Mouse (Mus musculus) embryo, embryonic 11 days (tissue): ENCODE measurements around the gene Apba3.
A peak's percentile ranks its signal among the peaks of the same experiment; 100 is the strongest.

Source experiments
- DNase-seq: peaks from one replicate; pipeline ENCODE4 v3.0.0-alpha.2; 2015

Apba3 gene

DNA sequence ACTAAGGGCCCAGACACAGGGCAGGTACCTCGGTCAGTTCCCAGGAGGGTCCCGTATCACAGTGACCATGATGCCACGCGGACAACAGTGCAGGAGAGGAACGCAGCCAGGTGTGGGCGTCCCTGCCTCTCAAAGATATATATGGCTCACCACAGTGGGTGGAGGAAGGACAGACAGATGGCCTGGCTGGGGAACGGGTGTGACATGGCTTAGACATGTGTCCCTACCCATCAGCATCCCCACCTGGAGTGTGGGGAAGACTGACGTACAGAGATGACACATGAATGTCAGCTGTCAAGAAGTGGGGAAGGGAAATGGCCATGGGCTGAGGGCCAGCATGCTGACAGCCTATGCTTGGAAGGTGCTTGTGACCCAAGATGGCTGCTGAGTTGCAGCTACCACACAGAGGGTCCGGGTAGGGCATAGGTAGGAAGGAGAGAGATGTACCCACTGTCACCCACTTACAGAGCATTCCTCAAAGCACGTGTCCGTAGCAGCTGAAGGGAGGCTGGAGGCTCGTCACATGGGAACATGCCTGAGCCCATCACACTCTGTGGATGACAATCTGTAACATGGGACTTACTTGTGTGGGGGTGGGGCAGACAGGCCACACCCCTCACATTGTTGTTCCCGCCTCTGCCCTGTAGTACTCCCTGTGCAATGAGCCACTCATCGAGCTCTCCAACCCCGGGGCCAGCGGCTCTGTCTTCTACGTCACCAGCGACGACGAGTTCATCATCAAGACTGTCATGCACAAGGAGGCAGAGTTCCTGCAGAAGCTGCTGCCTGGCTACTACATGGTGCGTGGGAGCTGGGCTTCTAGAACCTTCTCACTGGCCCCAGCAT lies 40.3 kb downstream of the Apba3 start:
- DNase-seq: no peak

DNA sequence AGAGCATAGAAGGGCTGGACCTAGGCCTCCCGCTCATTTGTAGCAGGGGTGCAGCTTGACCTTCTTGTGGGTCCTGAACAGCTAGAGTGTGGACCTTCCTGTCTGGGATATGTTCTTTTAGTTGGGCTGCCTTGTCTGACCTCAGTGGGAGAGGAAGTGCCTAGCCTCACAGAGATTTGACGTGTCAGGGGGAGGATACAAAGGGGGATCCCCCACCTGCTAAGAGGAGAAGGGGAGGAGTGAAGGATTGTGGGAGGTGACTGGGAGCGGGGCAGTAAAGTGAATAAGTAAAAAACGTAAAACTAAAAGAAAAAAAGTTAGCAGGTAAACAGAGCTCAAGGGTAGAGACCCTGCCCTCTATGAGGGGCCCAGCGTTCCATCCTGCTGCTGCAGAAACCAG lies 42.8 kb downstream of the Apba3 start:
- DNase-seq: no peak

DNA sequence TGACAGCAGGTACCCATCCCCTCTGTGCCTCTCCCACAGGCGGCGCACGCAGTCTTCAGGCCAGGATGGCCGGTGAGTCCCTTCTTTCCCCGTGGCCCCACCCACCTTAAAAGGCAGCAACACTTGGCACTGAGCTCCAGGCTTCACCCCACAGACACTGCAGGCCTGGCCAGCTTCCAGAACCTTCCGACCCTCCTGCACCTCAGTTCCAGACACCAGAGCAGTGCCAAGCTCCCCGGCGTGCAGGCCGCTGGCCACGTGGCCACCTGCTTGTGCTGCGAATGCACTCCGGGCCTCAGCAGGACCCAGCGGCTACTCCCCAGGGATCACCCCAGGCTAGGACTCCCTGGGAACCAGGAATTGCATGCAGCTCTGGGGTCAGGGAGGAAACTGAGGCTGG lies 46.8 kb downstream of the Apba3 start:
- DNase-seq: no peak

DNA sequence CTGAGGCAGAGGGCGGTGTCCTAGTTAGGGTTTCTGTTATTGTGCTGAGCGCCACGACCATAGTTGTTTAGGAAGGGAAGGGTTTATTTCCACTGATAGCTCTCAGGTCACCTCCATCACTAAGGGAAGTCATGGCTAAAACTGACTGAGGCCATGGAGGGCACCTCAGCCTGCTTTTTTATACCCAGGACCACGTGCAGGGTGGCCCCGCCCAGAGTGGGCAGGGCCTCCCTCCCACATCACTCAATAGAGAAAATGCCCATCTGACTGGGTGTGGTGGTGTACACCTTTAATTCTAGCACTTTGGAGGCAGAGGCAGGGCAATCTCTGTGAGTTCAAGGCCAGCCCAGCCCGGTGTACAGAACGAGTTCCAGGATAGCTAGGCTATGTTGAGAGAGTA lies 47.4 kb downstream of the Apba3 start:
- no peak for DNase-seq

DNA sequence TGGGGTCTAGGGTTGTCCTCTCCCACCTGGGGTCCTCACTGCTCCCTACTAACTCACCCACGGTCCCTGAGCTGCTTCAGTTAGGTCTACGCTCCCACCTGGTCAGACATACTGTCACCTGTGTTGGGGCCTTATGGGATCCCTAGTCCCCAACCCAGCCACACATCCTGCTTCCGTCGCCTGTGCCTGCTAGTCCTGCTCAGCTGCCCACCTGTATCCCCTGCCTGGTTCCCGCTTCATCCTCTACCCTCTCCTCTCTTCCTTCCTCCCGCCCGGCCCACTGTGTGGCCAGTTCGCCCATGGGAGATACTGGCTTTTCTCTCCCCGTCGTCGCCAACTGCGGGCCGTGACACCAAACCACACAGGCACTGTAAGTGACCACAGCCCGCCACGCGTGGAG lies 48.8 kb downstream of the Apba3 start:
- no peak for DNase-seq

DNA sequence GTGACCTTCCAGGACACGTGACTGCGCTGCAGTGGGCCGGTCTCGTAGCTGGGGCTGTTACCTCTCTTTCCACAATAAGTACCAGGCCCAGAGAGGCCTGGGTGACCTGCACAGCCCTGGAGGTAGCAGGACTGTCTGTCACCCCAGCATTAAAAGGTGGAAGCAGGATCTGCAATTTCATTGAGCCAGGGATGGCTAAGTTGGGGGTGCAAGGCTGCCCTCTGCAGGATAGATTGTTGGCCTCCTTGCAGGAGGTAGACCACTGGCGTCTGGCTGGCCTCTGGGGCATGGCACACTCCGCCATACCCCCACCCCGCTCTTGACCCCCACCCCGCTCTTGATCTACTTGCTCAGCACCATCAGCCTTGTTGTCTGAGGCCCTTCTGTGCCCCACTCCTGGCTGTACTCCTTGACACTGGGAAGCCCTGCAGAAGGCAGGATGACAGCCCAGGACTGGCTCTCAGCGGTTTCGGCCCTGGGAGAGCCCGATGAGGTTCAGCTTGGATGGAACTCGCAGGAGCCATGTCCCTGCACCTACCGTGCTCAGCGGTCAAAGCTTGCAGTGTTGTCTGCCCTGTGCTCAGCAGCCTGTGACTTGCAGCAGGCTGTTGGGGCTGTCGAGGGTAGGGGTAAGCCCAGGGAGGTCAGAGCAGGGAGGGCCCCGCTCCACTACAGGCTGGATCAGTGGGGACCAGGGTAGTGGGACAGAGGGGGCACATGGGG lies 49.7 kb downstream of the Apba3 start:
- DNase-seq: peak; percentile 55

DNA sequence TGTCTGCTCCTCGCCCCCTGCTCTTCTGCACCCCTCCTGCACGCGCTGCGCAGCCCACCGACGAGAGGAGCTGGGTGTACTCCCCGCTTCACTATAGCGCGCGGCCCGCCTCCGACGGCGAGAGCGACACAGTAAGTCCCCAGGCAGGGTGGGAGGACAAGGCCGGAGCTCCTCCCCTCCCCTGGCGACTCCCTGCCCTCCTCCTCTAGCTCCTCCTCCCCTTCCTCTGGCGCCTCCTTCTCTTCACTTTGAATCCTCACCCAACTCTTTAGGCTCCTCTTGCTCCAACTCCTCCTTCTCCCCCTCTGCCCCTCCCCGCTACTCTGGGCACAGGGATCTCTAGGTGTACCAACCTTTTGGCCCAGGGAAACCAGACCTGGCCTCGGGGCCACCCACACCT lies 50.5 kb downstream of the Apba3 start:
- DNase-seq: peak; percentile 65

DNA sequence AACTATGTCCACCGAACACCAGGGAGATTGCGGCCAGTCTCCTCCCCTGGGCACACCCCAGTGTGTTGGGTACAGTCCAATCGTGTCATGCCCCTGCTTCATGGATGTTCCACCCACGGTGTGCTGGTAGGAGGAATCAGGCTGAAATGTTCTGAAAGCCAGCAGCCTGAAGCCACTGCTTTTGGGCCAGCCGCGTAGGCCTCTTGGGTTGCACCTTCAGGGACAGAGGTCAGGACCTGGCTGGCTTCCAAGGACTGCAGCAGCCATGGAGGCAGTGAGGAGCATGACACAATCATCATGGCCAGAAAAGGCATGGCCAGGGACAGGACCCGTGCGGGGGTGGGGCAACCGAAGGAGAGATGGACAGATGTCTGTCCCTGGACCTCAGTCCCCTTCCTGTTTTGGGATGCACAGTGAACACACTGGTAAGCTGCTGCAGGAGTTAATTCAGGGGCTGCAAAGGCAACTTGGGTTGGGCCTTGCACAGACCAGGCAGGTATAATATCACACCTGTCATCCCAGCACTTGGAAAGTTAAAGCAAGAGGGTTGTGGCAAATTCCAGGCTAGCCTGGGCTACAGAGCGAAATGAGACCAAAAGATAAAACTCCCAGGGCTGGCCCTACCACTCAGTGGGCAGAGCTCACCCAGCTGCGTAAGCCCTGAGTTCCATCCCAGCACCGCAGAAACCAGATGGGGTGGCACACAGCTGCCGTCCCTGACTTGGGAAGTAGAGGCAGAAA lies 52.0 kb downstream of the Apba3 start:
- no peak for DNase-seq

DNA sequence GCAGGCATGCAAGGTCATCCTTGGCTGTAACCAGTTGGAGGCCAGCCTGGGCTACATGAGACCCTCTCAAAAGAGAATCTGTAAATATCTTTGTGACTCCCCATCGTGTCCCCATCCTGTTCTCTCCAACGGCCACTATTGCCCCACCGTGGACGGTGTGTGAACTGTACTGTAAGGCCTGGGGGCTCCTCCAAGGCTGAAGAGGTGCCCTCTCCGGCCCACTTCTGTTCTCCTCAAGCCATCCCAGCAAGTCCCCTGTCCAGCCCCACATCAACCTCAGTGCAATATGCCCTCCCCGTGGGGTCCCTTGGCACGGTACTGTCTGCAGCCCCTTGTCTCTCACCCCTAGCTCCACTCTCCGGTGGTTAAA lies 52.6 kb downstream of the Apba3 start:
- DNase-seq: no peak

DNA sequence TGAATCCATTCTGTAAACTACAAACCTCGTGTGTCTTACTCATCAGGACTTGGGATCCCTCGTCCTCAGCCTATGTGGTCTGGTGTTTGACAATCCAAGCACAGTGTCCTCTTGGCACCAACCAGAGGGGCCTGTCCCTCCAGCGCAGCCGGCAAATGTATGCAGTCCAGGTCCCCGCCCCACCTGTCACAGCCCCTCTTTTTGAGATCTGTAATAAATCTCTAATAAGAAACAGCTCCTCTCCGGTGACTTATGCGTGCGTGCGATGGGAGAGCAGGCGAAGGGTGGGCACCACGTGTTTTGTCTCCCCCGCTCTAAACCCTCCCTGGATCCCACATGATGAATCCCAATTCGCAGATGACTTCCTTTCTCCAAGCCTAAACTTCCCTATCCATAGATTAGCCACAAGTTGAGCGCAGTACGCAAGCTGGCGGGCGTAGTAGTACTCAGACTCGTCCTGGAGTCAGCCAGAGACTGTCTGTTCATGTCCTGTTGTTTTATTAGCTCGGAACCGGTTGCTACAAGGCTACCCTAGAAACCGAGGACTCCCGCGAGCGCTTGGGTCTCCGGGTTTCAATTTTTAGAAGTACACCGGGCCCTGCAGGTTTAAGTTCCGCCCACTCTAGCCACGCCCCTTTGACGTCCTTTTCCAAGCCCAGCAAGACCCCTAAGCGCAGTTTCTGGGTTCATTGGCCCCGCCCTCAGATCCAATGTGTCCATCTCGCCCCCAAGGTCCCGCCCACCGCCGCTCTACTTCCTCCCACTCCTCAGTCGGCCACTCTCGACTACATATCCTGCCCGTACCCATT lies 53.2 kb downstream of the Apba3 start:
- DNase-seq: peak; percentile 99

DNA sequence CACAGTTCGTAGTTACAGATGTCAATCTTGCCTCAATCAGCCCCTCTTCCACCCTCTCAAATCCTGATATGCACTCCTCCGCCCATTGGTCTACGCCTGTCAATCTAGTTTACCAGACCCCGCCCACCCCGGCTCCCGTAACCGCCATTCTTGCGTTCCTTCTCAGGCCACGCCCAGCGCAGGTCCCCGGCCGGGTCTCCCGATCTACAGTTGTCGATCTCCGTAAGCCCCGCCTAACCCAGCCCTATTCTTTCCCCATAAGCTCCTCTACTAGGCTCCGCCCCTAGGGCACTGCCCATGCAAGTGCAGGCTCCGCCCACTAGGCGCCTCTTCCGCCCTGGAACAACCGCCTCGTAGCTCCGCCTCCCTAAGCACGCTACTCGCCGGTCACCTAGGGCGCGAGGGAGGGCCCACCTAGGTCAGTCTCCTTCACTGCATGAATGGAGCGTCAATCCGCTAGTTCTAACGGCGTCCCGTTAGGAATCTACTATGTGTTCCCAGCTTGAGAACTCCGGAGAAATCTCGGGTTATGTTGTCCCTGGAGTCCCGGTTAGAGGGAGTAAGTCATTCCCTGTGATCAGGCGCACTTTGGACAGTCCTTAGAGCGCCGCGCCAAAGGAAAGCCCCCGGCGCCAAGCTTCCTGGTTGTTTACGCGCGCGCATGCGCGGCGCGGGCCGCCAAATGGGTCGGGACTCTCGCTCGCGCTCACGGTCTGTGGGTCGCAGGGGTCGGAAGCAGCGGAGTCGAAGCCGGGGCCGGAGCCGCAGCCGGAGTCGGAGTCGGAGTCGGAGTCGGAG lies 54.0 kb downstream of the Apba3 start, which contains the start of gene Cactin:
Gene Cactin, plus strand, starts transcription at position 554 of the 798 bp plus-strand sequence.
- DNase-seq: peak; percentile 100

DNA sequence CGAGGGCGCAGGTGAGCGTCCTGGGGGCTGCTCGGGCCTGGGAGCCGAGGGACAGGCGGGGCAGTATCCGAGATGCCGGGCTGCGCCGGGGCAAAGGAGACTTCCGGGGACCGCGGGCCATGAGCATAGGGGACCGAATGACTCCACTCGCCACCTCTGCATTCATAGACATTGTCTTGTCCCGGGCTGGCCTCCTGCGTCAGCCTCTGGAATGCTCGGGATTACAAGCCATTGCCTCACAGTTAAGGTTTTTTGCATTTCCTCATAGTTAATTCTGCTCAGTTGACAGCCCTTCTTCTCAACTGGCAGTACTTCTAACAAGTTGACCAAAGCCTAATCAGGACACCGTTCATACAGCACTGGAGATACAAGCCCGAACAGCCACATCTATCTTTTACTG lies 54.7 kb downstream of the Apba3 start:
- no peak for DNase-seq

DNA sequence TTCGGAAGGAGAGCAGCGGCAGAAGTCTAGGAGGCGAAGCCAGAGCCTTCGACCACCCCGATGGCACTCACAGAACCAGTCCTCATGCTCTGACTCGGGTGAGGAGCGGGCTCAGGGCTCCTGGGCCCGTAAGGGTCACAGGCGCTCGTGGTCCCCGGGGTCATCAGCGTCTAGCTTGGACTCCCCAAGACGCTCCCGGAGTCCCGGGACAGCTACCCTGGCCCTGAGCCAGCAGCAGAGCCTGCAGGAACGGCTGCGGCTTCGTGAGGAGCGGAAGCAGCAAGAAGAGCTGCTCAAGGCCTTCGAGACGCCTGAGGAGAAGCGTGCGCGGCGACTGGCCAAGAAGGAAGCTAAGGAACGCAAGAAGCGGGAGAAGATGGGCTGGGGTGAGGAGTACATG lies 55.7 kb downstream of the Apba3 start:
- no peak for DNase-seq
